Mouse (Mus musculus) stomach, embryonic 14.5 days (tissue): ENCODE results near the gene Agtrap. TPM values are rescaled to one million over a fixed set of nuclear protein-coding genes. Genes with fewer than 3 reads are reported as not detected.

Experiments used
- ATAC-seq: fragments of 200-750 bp; cut with Nextera tagmentation; 2 replicates; pipeline ENCODE4 v1.8.0; 2017; ENCODE audit warnings: low read depth, moderate TSS enrichment; ENCODE audit not compliant: insufficient number of reproducible peaks, insufficient read depth, low FRiP score
- H3K27ac ChIP-seq: fragments of 300-500 bp; sonication (generic); 2 replicates; pipeline ENCODE4 v1.5.1; 2014; ENCODE audit warnings: mild to moderate bottlenecking, low read length, moderate library complexity, mixed read lengths
- H3K27me3 ChIP-seq: fragments of 300-500 bp; sonication (generic); 2 replicates; pipeline ENCODE4 v1.6.1; 2014; ENCODE audit warnings: low read length, control low read depth, mixed read lengths; ENCODE audit not compliant: control insufficient read depth, insufficient read depth
- H3K36me3 ChIP-seq: fragments of 300-500 bp; sonication (generic); 2 replicates; pipeline ENCODE4 v1.6.1; 2014; ENCODE audit warnings: mild to moderate bottlenecking, control low read depth, low read length, moderate library complexity, mixed read lengths; ENCODE audit not compliant: control insufficient read depth, insufficient read depth
- H3K4me1 ChIP-seq: fragments of 300-500 bp; sonication (generic); 2 replicates; pipeline ENCODE4 v1.6.1; 2014; ENCODE audit warnings: low read length, control low read depth, mixed read lengths; ENCODE audit not compliant: control insufficient read depth, insufficient read depth
- H3K4me2 ChIP-seq: fragments of 300-500 bp; sonication (generic); replicated peaks from 2 replicates; pipeline ENCODE4 v1.6.1; 2014; ENCODE audit warnings: low read depth, low read length, control low read depth
- H3K4me3 ChIP-seq: fragments of 300-500 bp; sonication (generic); 2 replicates; pipeline ENCODE4 v1.5.1; 2014; ENCODE audit warnings: low read depth, low read length, control low read depth
- H3K9ac ChIP-seq: fragments of 300-500 bp; sonication (generic); replicated peaks from 2 replicates; pipeline ENCODE4 v1.6.1; 2014; ENCODE audit warnings: low read depth, mild to moderate bottlenecking, control low read depth, low read length, moderate library complexity, mixed read lengths
- H3K9me3 ChIP-seq: fragments of 300-500 bp; sonication (generic); 2 replicates; pipeline ENCODE4 v1.6.1; 2016; ENCODE audit warnings: low read depth, low read length, control low read depth; ENCODE audit not compliant: control insufficient read depth
- WGBS: fragments of 180-500 bp; shearing (Covaris S2); extraction: QIAGEN DNeasy Blood & Tissue Kit; methylation state at CpG from one replicate; pipeline ENCODE4 v1.1.7; 2014; 5-methylcytosine and 5-hydroxymethylcytosine counted together
- polyA plus RNA-seq: library from polyadenylated mRNA; unstranded; fragments of >200 nt; fragmentation: Nextera tagmentation; extraction: Ambion mirVana; gene quantifications from 2 replicates; pipeline ENCODE4 v1.2.1, GENCODE M21; 2014

The Agtrap gene
- polyA plus RNA-seq, 1 experiment from 2014 or later = 13.3 TPM

GRCm38 (mm10) chr4:148085131-148085906 lies 2.5 kb downstream of the Agtrap start:
- H3K27ac ChIP-seq = no peak overlapping the region
- H3K36me3 ChIP-seq = no peaks in the 10 kb centered on the region; the same call in 1 of the 2 replicates
- peaks cover 16% of the 10 kb centered on the region; the same call in 1 of the 2 replicates for H3K4me1 ChIP-seq
- H3K9me3 ChIP-seq = no peaks in the 10 kb centered on the region
- no peak overlapping the region for H3K4me2 ChIP-seq
- ATAC-seq = no peak
- H3K9ac ChIP-seq = no peak overlapping the region
- H3K27me3 ChIP-seq = no peaks in the 10 kb centered on the region
- WGBS = 41% methylated on average over 10 of the region's 10 CpGs
- no peak overlapping the region for H3K4me3 ChIP-seq

GRCm38 (mm10) chr4:148084261-148084714 lies 3.5 kb downstream of the Agtrap start:
- Histone ChIP-seq H3K36me3 (no peaks in the 10 kb centered on the region; the same call in none of the 2 replicates), H3K4me3 (no peak overlapping the region), H3K4me1 (peaks cover 16% of the 10 kb centered on the region; the same call in 1 of the 2 replicates), H3K9ac (no peak overlapping the region), H3K4me2 (no peak overlapping the region), H3K9me3 (no peaks in the 10 kb centered on the region), H3K27me3 (no peaks in the 10 kb centered on the region), H3K27ac (no peak overlapping the region)
- ATAC-seq = no peak
- 20% methylated on average over 8 of the region's 8 CpGs for WGBS

GRCm38 (mm10) chr4:148083176-148083899 lies 4.5 kb downstream of the Agtrap start:
- no peak for ATAC-seq
- Histone ChIP-seq H3K9ac (no peak overlapping the region), H3K4me3 (no peak overlapping the region), H3K9me3 (no peaks in the 10 kb centered on the region), H3K4me2 (no peak overlapping the region), H3K27ac (no peak overlapping the region), H3K27me3 (no peaks in the 10 kb centered on the region), H3K36me3 (no peaks in the 10 kb centered on the region; the same call in none of the 2 replicates), H3K4me1 (peaks cover 16% of the 10 kb centered on the region; the same call in 1 of the 2 replicates)
- 50% methylated on average over 21 of the region's 21 CpGs for WGBS

- 50% methylated on average over 12 of the region's 12 CpGs for WGBS
- ATAC-seq = no peak
- Histone ChIP-seq H3K36me3 (no peaks in the 10 kb centered on the region; the same call in none of the 2 replicates), H3K4me2 (no peak overlapping the region), H3K9me3 (no peaks in the 10 kb centered on the region), H3K27me3 (no peaks in the 10 kb centered on the region), H3K27ac (no peak overlapping the region), H3K4me3 (no peak overlapping the region), H3K4me1 (peaks cover 16% of the 10 kb centered on the region; the same call in 1 of the 2 replicates), H3K9ac (no peak overlapping the region)
Measured at GRCm38 (mm10) chr4:148082257-148083044, 5.4 kb downstream of the Agtrap start.

GRCm38 (mm10) chr4:148081201-148081600 lies 6.6 kb downstream of the Agtrap start:
- Histone ChIP-seq H3K4me3 (no peak overlapping the region), H3K4me2 (no peak overlapping the region), H3K9me3 (no peaks in the 10 kb centered on the region), H3K27me3 (no peaks in the 10 kb centered on the region), H3K4me1 (peaks cover 11% of the 10 kb centered on the region; the same call in 1 of the 2 replicates), H3K36me3 (no peaks in the 10 kb centered on the region; the same call in none of the 2 replicates), H3K9ac (no peak overlapping the region), H3K27ac (no peak overlapping the region)
- ATAC-seq = no peak
- 89% methylated on average over 10 of the region's 10 CpGs for WGBS

- Histone ChIP-seq H3K36me3 (no peaks in the 10 kb centered on the region; the same call in none of the 2 replicates), H3K27ac (no peak overlapping the region), H3K9ac (no peak overlapping the region), H3K9me3 (no peaks in the 10 kb centered on the region), H3K27me3 (no peaks in the 10 kb centered on the region), H3K4me2 (no peak overlapping the region), H3K4me3 (no peak overlapping the region), H3K4me1 (peaks cover 11% of the 10 kb centered on the region; the same call in 1 of the 2 replicates)
- no peak for ATAC-seq
- WGBS = 90% methylated on average over 1 of the region's 1 CpGs
Measured at GRCm38 (mm10) chr4:148080597-148080973, 7.2 kb downstream of the Agtrap start.

GRCm38 (mm10) chr4:148079944-148080596 lies 7.8 kb downstream of the Agtrap start:
- H3K4me1 ChIP-seq = peaks cover 11% of the 10 kb centered on the region; the same call in 1 of the 2 replicates
- WGBS = 91% methylated on average over 8 of the region's 8 CpGs
- no peaks in the 10 kb centered on the region for H3K27me3 ChIP-seq
- H3K36me3 ChIP-seq = no peaks in the 10 kb centered on the region; the same call in none of the 2 replicates
- H3K4me2 ChIP-seq = no peak overlapping the region
- H3K4me3 ChIP-seq = no peak overlapping the region
- no peaks in the 10 kb centered on the region for H3K9me3 ChIP-seq
- H3K27ac ChIP-seq = no peak overlapping the region
- H3K9ac ChIP-seq = no peak overlapping the region
- no peak for ATAC-seq
